Mouse (Mus musculus): Measurements from ENCODE around the gene Ccdc97.

GRCm38 (mm10) chr7:25734991-25735390, 16.1 kb upstream of the Ccdc97 start:
- no peak for TF ChIP-seq TAL1 (IDR thresholded peaks at IDR 0.05; ENCODE audit: low read length)
- no peak for TF ChIP-seq GATA1 (IDR thresholded peaks at IDR 0.05; ENCODE audit: low read length)

All from erythroblast, embryonic 14.5 days (primary cell).